Mouse (Mus musculus): ENCODE results near the gene Ssh3.

- no peak for TF ChIP-seq POLR2A (IDR thresholded peaks at IDR 0.05; ENCODE audit: borderline replicate concordance, insufficient read depth, low read length)
- TF ChIP-seq CTCF (IDR thresholded peaks at IDR 0.05; ENCODE audit: borderline replicate concordance, insufficient read depth, low read depth, low read length), result no peak
Measured at GRCm38 (mm10) chr19:4222165-4222564, 46.8 kb downstream of the Ssh3 start.
